Mouse (Mus musculus) liver (tissue): ENCODE measurements around the gene Ccdc69.
"Not testable (repeated sequence)": the region's sequence is repeated elsewhere in the genome, so short reads cannot be mapped to it uniquely, and the experiment has no call there.

Source experiments
- DNase-seq: peaks from one replicate; pipeline ENCODE4 v3.0.0-alpha.2; 2020; ENCODE audit warnings: mixed read lengths

The Ccdc69 gene

GRCm38 (mm10) chr11:55096731-55097462, 19.0 kb upstream of the Ccdc69 start:
- no peak for DNase-seq

GRCm38 (mm10) chr11:55096296-55096695, 18.4 kb upstream of the Ccdc69 start:
- not testable (repeated sequence) for DNase-seq

DNA sequence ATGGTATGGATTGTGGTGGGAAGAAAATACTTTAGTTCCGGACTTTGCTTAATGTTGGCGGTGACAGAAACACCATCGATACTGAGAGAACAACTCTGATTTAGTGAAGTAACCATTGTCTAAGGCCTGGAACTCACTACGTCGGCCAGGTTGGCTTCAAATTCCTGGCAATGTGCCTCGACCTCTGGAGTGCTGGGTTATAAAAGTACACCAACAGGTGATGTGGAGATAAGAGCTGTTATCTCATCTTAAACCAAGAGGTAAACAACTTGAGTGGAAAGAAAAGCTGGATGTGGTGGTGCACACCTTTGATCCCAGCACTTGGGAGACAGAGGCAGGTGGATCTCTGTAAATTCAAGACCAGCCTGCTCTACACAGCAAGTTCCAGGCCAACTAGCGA, 15.2 kb upstream of the Ccdc69 start:
- DNase-seq = no peak

GRCm38 (mm10) chr11:55089892-55090291, 12.0 kb upstream of the Ccdc69 start:
- no peak for DNase-seq

- DNase-seq = peak; percentile 72
Observed at GRCm38 (mm10) chr11:55087006-55087405, 9.1 kb upstream of the Ccdc69 start.

GRCm38 (mm10) chr11:55085396-55085795, 7.5 kb upstream of the Ccdc69 start:
- no peak for DNase-seq

- no peak for DNase-seq
Observed at GRCm38 (mm10) chr11:55084629-55085028, 6.7 kb upstream of the Ccdc69 start.

DNA sequence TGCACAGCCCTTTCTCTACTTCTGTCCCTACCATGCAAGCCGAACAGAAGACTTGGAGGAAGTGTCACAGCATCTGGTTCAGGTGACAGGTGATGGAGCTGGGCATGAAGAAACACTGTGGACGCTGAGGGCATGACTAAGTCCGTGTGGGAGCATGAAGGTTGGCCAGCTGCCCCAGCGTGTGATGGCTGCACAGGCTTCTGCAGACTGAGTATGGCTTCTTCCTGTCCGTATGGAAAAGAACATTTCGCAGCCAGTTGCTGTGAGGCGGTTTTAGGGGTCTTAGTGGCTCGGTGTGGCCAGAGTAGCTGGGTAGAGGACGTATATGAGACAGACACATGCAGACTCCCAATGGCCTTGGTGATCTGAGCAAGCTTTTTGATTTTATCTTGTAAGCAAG, 3.3 kb upstream of the Ccdc69 start:
- DNase-seq = no peak

GRCm38 (mm10) chr11:55079180-55079579, 1.2 kb upstream of the Ccdc69 start:
- no peak for DNase-seq

GRCm38 (mm10) chr11:55078502-55078901, 571 bp upstream of the Ccdc69 start:
- DNase-seq = no peak

DNA sequence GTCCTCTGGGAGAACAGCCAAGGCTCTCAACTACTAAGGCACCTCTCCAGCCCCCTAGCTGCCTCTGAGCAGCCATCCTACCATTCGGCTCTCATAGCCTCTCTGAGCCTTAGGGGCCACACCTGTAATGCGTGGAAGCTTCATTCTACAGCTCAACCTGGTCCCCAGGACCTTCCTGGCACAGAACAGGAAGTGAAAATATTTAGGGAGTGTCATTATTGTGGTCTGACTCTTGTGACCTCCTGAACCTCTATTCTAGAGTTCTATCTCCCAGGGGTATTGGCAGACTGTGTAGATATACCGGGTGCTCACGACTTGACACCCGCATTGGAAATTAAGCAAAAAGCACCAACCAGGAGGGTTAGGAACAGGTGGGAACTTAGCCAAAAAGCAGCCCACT, 1.7 kb downstream of the Ccdc69 start:
- no peak for DNase-seq

- no peak for DNase-seq
Observed at GRCm38 (mm10) chr11:55075602-55076001, 2.3 kb downstream of the Ccdc69 start.

- DNase-seq = no peak
Observed at GRCm38 (mm10) chr11:55073191-55073590, 4.7 kb downstream of the Ccdc69 start.

GRCm38 (mm10) chr11:55072467-55072866, 5.5 kb downstream of the Ccdc69 start:
- DNase-seq = no peak

DNA sequence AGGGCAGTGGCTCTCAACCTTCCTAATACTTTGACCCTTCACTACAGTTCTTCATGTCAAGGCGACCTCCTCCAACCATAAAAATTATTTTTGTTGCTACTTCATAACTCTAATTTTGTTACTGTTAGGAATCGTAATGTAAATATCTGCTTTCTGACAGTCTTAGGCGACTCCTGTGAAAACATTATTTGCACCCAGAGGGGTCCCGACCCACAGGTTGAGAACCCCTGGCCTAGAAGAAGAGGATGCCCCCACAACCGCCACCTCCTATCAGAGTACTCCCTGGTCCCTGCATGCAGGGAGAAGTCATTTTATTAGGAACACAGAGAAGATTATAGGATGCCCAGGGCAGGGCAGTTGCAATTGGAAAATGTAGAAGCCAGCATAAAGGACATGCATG, 6.6 kb downstream of the Ccdc69 start:
- DNase-seq = no peak

- DNase-seq = no peak
Observed at GRCm38 (mm10) chr11:55069023-55069422, 8.9 kb downstream of the Ccdc69 start.

DNA sequence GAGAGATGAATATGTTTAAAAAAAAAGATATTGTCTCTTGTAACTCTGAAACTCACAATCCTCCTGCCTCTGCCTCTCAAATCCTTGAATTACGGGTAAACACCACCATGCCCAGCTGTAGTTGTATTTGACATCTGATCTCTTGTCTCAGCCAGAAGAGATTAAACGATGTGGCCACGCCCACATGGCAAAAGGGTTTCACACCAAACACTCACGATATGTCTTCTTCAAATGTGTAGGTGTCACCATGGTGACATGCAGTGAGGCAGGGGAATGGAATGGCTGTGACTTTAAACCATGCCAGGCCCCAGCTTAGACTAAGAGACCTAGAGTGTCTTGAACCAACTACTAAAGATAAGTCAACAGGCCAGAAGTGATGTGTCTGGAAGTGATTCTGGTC, 11.0 kb downstream of the Ccdc69 start:
- DNase-seq = no peak

- no peak for DNase-seq
Observed at GRCm38 (mm10) chr11:55062856-55063255, 15.1 kb downstream of the Ccdc69 start.

GRCm38 (mm10) chr11:55060802-55061201, 17.1 kb downstream of the Ccdc69 start:
- DNase-seq = no peak

DNA sequence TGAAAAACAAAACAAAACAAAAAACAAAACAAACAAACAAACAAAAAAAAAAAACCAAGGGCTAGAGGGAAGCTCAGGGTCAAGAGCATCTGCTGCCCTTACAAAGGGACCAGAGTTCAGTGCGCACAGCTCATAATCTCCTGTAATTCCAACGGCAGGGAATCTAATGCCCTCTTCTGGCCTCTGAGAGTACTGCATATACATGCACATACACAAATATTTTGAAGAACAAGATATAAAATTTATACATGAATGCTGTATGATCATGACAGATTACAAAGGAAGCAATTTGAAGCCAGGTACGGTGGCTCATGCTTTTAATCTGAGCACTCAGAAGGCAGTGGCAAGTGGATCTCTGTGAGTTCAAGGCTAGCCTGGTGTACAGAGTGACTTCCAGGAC, 20.4 kb downstream of the Ccdc69 start:
- DNase-seq = no peak

DNA sequence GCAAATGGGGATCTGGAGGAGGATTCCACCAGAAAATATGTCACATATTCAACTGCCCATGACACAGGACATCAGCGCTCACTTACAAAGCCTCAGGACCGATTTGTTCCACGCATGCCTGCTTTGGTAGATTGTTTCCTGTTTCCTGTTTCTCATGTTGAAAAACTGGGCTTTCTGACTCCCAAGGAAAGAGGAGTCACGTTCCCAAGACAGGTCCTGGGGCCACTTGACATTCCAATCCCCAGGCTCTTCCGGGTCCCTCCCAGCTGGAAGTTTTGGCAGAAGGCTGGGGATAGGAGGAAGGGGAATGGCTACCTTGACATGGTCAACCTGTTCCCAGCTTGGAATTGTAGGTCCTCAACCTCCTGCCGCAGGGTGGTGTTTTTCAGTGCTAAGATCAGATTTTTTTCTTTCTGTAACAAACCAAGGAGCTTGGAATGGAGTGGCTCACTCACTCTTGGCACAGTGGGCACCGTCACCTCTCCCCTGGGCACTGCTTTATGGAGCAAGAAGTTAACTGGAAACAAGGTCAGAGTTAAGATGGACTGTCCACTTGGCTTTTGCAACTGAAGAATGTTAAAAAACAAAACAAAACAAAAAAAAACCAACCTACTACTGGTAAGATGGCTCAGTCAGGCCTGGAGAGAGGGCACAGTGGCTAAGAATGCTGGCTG, 27.0 kb downstream of the Ccdc69 start:
- DNase-seq = no peak

GRCm38 (mm10) chr11:55046600-55046999, 31.3 kb downstream of the Ccdc69 start:
- DNase-seq = peak; percentile 26

- DNase-seq = no peak
Observed at GRCm38 (mm10) chr11:55041348-55041747, 36.6 kb downstream of the Ccdc69 start.

GRCm38 (mm10) chr11:55039591-55039990, 38.3 kb downstream of the Ccdc69 start:
- peak; percentile 70 for DNase-seq

DNA sequence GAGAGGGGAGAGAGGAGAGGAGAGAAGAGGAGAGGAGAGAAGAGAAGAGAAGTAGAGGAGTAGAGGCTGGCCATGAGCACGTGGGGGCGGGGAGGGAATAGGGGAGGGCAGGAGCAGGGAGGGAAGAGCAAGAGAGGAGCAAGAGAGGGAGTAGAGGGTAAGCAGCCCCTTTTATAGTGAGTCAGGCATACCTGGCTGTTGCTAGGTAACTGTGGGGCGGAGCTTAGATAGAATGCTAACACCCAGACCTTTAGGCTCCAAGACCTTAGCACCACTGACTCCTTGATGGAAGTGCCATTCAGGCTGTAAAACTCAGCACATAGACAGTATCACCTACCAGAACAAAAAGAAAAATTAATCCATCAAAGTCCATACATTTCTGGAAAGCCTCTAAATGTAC, 41.3 kb downstream of the Ccdc69 start:
- no peak for DNase-seq
